Comparison of ENCODE assay signal across 8 mouse cellular contexts in genomic region chr11:97945738-97946289, GRCm38 (mm10). TPM values are rescaled to one million over a fixed set of nuclear protein-coding genes. Genes with fewer than 3 reads are reported as not detected.
A peak's percentile ranks its signal among the peaks of the same experiment; 100 is the strongest.
DNase-seq lines count a peak whose midpoint lies in the region; ATAC-seq and TF ChIP-seq lines count a peak whose summit lies in the region.
"Not testable (repeated sequence)": the region's sequence is repeated elsewhere in the genome, so short reads cannot be mapped to it uniquely, and the experiment has no call there.
"Had no signal": no experiment of that assay in that cellular context is flagged by ENCODE, and none has a peak within 500 bp of the region (broad histone marks: within the 10 kb centered on the region; RNA-seq: fewer than 3 reads in every experiment).

No protein-coding gene starts in this region.

- TF ChIP-seq POLR2A in CH12.LX (IDR thresholded peaks at IDR 0.05; ENCODE audit: low read depth, low read length) = peak; percentile 33; the same call in 1 of the 2 replicates
- not testable (repeated sequence) for TF ChIP-seq POLR2A in bone marrow, adult 2 months (IDR thresholded peaks at IDR 0.05; ENCODE audit: borderline replicate concordance, control insufficient read depth, low read depth, low read length); liver, adult 2 months (IDR thresholded peaks at IDR 0.05; ENCODE audit: extremely low read depth, insufficient read depth, low read length)

- ATAC-seq in hematopoietic stem cell, adult 5-6 weeks (replicated peaks in 1 of 2; ENCODE audit: insufficient read depth in 1 of 2, low FRiP score in 2 of 2, low TSS enrichment in 1 of 2, low read depth in 1 of 2, poor library complexity in 2 of 2, severe bottlenecking in 2 of 2) = peak; percentile 4 to 20; a peak in 1 of 4 replicates
- not testable (repeated sequence) for ATAC-seq in midbrain, embryonic 11.5 days (ENCODE audit: low FRiP score)

- WGBS in bone marrow, adult 2 months = 63% methylated on average over 7 of the region's 7 CpGs
- WGBS in liver, adult 2 months = 93% methylated on average over 7 of the region's 7 CpGs
- 93% methylated on average over 7 of the region's 7 CpGs for WGBS in midbrain, embryonic 11.5 days

- TF ChIP-seq RAD21 in CH12.LX (IDR thresholded peaks at IDR 0.05; ENCODE audit: low read depth, low read length) = not testable (repeated sequence)

- not testable (repeated sequence) for H3K36me3 ChIP-seq in CH12.LX (replicated peaks in 1 of 2; ENCODE audit: control insufficient read depth in 1 of 2, insufficient read depth in 1 of 2, low read length in 1 of 2); liver, adult 2 months (ENCODE audit: control insufficient read depth, insufficient read depth, low read length); midbrain, embryonic 11.5 days (ENCODE audit: control insufficient read depth, insufficient read depth, low read length)

- in situ Hi-C loops in CH12.LX (cut with MboI; ENCODE audit: low pct_ligation_motif_present, low pct_unique_long_range_greater_than_20kb, low sequenced_read_pairs) = not testable (repeated sequence)

- H3K27me3 ChIP-seq in CH12.LX (replicated peaks); liver, adult 2 months (ENCODE audit: control insufficient read depth, insufficient read depth, low read length); midbrain, embryonic 11.5 days (ENCODE audit: control insufficient read depth, insufficient read depth, low read length): not testable (repeated sequence)

- not testable (repeated sequence) for TF ChIP-seq EP300 in CH12.LX (IDR thresholded peaks at IDR 0.05; ENCODE audit: low read length)

- H3K4me1 ChIP-seq in CH12.LX (ENCODE audit: control insufficient read depth in 1 of 2, insufficient read depth in 2 of 2) = peaks cover 28 to 44% of the 10 kb centered on the region in 2 experiments
- H3K4me1 ChIP-seq in bone marrow, adult 2 months (ENCODE audit: control insufficient read depth, insufficient read depth, low read length); liver, adult 2 months (ENCODE audit: control insufficient read depth, insufficient read depth, low read length): not testable (repeated sequence)
- peaks cover 12% of the 10 kb centered on the region for H3K4me1 ChIP-seq in midbrain, embryonic 11.5 days (ENCODE audit: control insufficient read depth, insufficient read depth, low read length)

- not testable (repeated sequence) for H3K9me3 ChIP-seq in CH12.LX (replicated peaks; ENCODE audit: low read length); midbrain, embryonic 11.5 days (ENCODE audit: control insufficient read depth, low read length)

- peak overlapping the region; percentile 14; the same call in 1 of the 2 replicates for H3K27ac ChIP-seq in CH12.LX (ENCODE audit: insufficient read depth, low read depth)
- H3K27ac ChIP-seq in bone marrow, adult 2 months (ENCODE audit: control insufficient read depth, insufficient read depth, low read depth, low read length, poor library complexity); liver, adult 2 months (replicated peaks; ENCODE audit: insufficient read depth, low read depth, low read length); midbrain, embryonic 11.5 days (ENCODE audit: low read depth, low read length): not testable (repeated sequence)

- TF ChIP-seq CTCF in CH12.LX (conservative IDR thresholded peaks at IDR 0.05 in 1 of 2, IDR thresholded peaks at IDR 0.05 in 1 of 2; ENCODE audit: low read depth in 2 of 2, low read length in 2 of 2); bone marrow, adult 2 months (IDR thresholded peaks at IDR 0.05; ENCODE audit: control insufficient read depth, insufficient read depth, low read length); liver, adult 2 months (IDR thresholded peaks at IDR 0.05; ENCODE audit: low read depth, low read length): not testable (repeated sequence)

- dilution Hi-C loops in CH12.LX (cut with MboI; ENCODE audit: extremely low pct_ligation_motif_present, extremely low pct_unique_long_range_greater_than_20kb, low sequenced_read_pairs) = not testable (repeated sequence)

- H3K79me2 ChIP-seq in CH12.LX (replicated peaks; ENCODE audit: control insufficient read depth, extremely low read depth, insufficient read depth, poor library complexity, severe bottlenecking); liver, adult 2 months (ENCODE audit: control insufficient read depth, insufficient read depth, low read length): not testable (repeated sequence)

- DNase-seq in B cell, adult 2 months = peak; percentile 45 to 58
- DNase-seq in CH12.LX (ENCODE audit: extremely low read depth) = peak; percentile 64
- DNase-seq in liver, adult 2 months (ENCODE audit: extremely low read depth, low read depth, low spot score) = peak; percentile 31
- peak; percentile 72 for DNase-seq in midbrain, embryonic 11.5 days (ENCODE audit: low spot score, missing footprints)
- DNase-seq in natural killer cell, adult 2 months (ENCODE audit: low spot score in 2 of 2) = peak; percentile 14 to 20

- H3K4me2 ChIP-seq in CH12.LX (ENCODE audit: insufficient read depth, low read depth, poor library complexity, severe bottlenecking); midbrain, embryonic 11.5 days: not testable (repeated sequence)

- not testable (repeated sequence) for H3K9ac ChIP-seq in CH12.LX (ENCODE audit: insufficient read depth, low read depth); liver, adult 2 months (ENCODE audit: low read depth, low read length); midbrain, embryonic 11.5 days (ENCODE audit: low read length)

- not testable (repeated sequence) for H3K4me3 ChIP-seq in CH12.LX (replicated peaks in 1 of 3; ENCODE audit: low read depth in 2 of 3, low read length in 2 of 3, poor library complexity in 1 of 3); liver, adult 2 months (ENCODE audit: insufficient read depth, low read depth, low read length); midbrain, embryonic 11.5 days (ENCODE audit: low read depth, low read length)
- H3K4me3 ChIP-seq in bone marrow, adult 2 months (replicated peaks; ENCODE audit: control insufficient read depth, low read depth, low read length) = peak overlapping the region; percentile 21

TF ChIP-seq in CH12.LX, 34 proteins besides CTCF, POLR2A, EP300 and RAD21:
- TF ChIP-seq ELF1 (IDR thresholded peaks at IDR 0.05; ENCODE audit: low read depth, low read length) (0 out of 2 replicates have a peak, but pooled peaks have one; percentile 20), TBP (conservative IDR thresholded peaks at IDR 0.05; ENCODE audit: low read depth, low read length) (peak; percentile 89)

RNA-seq across cellular contexts. Expression of gene Plxdc1, which starts 40.4 kb away (rescaled TPM):
- total RNA-seq in CH12.LX (2012; rRNA removed) (0.04 and 0.08 TPM in 2 replicates), CH12.LX (2014; rRNA removed) (not detected in 2 replicates)
- polyA plus RNA-seq in CH12.LX (2012; ENCODE audit: insufficient read length, low read depth) = 0.16 TPM in 1 of 2 replicates, not detected in the other
- 2.0 and 11.9 TPM in 2 replicates for polyA plus RNA-seq in bone marrow, adult 2 months (2011; ENCODE audit: insufficient read depth, insufficient read length, low replicate concordance, missing spikeins)
- total RNA-seq in hematopoietic stem cell, adult 5-6 weeks (2017) = 0.56 and 5.5 TPM in 2 replicates
- total RNA-seq in liver, adult 2 months (2014; rRNA removed) = 0.28 and 0.47 TPM in 2 replicates
- 0.58 and 1.2 TPM in 2 replicates for polyA plus RNA-seq in liver, adult 2 months (2012; rRNA removed)
- polyA plus RNA-seq in midbrain, embryonic 11.5 days (2014; fragmentation: Nextera tagmentation; extraction: Ambion mirVana) = 0.14 TPM in 1 of 2 replicates, not detected in the other

RNA-seq across cellular contexts. Expression of gene Arl5c, which starts 50.2 kb away (rescaled TPM):
- total RNA-seq in CH12.LX (2012; rRNA removed) (28.2 and 28.5 TPM in 2 replicates), CH12.LX (2014; rRNA removed) (32.2 and 33.1 TPM in 2 replicates)
- 36.1 and 45.5 TPM in 2 replicates for polyA plus RNA-seq in CH12.LX (2012; ENCODE audit: insufficient read length, low read depth)
- polyA plus RNA-seq in bone marrow, adult 2 months (2011; ENCODE audit: insufficient read depth, insufficient read length, low replicate concordance, missing spikeins) = 33.1 and 47.3 TPM in 2 replicates
- 1.3 and 3.2 TPM in 2 replicates for total RNA-seq in hematopoietic stem cell, adult 5-6 weeks (2017)
- 0.20 and 0.37 TPM in 2 replicates for total RNA-seq in liver, adult 2 months (2014; rRNA removed)
- polyA plus RNA-seq in liver, adult 2 months (2012; rRNA removed) = 0.44 and 0.55 TPM in 2 replicates
- 6.7 and 8.9 TPM in 2 replicates for polyA plus RNA-seq in midbrain, embryonic 11.5 days (2014; fragmentation: Nextera tagmentation; extraction: Ambion mirVana)
- polyA plus RNA-seq: erythroblast, embryonic 14.5 days had no signal

Comparison
In these comparisons a context has a peak if more than half of its experiments do, and no peak if none do; other contexts are left out.
1. DNase-seq: peak in every context shown above with its lines; median percentile 72 in midbrain, embryonic 11.5 days; 64 in CH12.LX; 52 in B cell, adult 2 months; 31 in liver, adult 2 months; 17 in natural killer cell, adult 2 months.